Mouse (Mus musculus): ENCODE data around the gene Ifrd2.

GRCm38 (mm10) chr9:107567702-107568319 is 19.6 kb upstream of the Ifrd2 start, which contains the start of gene Hyal2:
- TF ChIP-seq CTCF (IDR thresholded peaks at IDR 0.05; ENCODE audit: control insufficient read depth, insufficient read depth, insufficient replicate concordance, low read depth, low read length) (no peak), POLR2A (IDR thresholded peaks at IDR 0.05; ENCODE audit: control insufficient read depth, low read depth, low read length) (no peak)

All from testis, adult 2 months (tissue).